Mouse (Mus musculus): Measurements from ENCODE around the gene Zbtb20.

Gene Zbtb20

DNA sequence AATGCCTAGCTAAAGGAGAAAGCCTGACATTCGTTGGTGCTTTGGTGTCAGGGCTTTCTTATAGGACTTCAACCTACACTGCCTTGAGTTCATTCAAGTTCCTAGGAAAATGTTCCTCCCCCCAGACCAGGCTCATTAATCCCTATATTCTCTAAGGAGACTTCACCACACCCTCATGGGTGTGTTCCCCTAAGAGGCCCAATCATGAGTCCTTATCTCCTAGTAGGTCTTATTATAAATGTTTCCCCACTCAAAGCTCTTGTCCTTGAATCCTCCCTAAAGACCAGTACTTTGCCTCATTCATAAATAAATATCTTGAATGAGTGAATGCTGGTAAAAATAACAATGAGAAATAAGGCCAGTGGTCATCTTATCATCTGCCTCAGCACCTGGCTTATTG is 772.0 kb downstream of the Zbtb20 start:
- no peak for DNase-seq (ENCODE audit: low read depth, low spot score)

GRCm38 (mm10) chr16:43650355-43651080 is 774.8 kb downstream of the Zbtb20 start:
- no peak for DNase-seq (ENCODE audit: low read depth, low spot score)

- DNase-seq (ENCODE audit: low read depth, low spot score) = no peak
These were observed 777.6 kb downstream of the Zbtb20 start for GRCm38 (mm10) chr16:43653288-43653687.

GRCm38 (mm10) chr16:43654269-43654668 is 778.6 kb downstream of the Zbtb20 start:
- no peak for DNase-seq (ENCODE audit: low read depth, low spot score)

- DNase-seq (ENCODE audit: low read depth, low spot score) = no peak
These were observed 779.6 kb downstream of the Zbtb20 start for GRCm38 (mm10) chr16:43655183-43655787.

DNA sequence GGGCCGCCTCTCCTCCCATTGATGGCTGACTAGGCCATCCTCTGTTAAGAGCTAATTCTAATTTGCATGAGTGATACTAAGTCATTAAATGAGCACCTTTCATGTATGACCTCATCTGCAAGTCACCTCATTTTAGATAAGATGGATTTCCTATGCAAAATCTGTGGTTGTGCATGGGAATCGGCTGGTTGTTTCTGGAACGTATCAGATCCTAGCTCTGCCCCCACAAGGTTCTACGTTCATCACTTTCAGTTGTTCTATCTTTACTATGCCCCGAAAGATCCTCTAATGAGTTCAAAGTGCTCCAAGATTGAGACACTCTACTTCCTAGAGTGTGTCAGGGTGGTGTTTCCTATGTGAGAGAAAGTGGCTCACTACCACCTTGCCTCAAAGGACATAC is 785.9 kb downstream of the Zbtb20 start:
- no peak for DNase-seq (ENCODE audit: low read depth, low spot score)

GRCm38 (mm10) chr16:43662124-43663004 is 786.7 kb downstream of the Zbtb20 start:
- DNase-seq (ENCODE audit: low read depth, low spot score) = no peak

- no peak for DNase-seq (ENCODE audit: low read depth, low spot score)
These were observed 788.4 kb downstream of the Zbtb20 start, which contains the start of gene Tigit for GRCm38 (mm10) chr16:43663978-43664579. Tigit (minus strand) TSS chr16:43664146.

GRCm38 (mm10) chr16:43664861-43665260 is 789.2 kb downstream of the Zbtb20 start:
- DNase-seq (ENCODE audit: low read depth, low spot score) = no peak

GRCm38 (mm10) chr16:43668294-43668693 is 792.6 kb downstream of the Zbtb20 start:
- DNase-seq (ENCODE audit: low read depth, low spot score) = no peak

- no peak for DNase-seq (ENCODE audit: low read depth, low spot score)
These were observed 796.3 kb downstream of the Zbtb20 start for GRCm38 (mm10) chr16:43671972-43672371.

GRCm38 (mm10) chr16:43672697-43673096 is 797.0 kb downstream of the Zbtb20 start:
- DNase-seq (ENCODE audit: low read depth, low spot score) = no peak

- DNase-seq (ENCODE audit: low read depth, low spot score) = no peak
These were observed 798.7 kb downstream of the Zbtb20 start for GRCm38 (mm10) chr16:43674400-43674799.

DNA sequence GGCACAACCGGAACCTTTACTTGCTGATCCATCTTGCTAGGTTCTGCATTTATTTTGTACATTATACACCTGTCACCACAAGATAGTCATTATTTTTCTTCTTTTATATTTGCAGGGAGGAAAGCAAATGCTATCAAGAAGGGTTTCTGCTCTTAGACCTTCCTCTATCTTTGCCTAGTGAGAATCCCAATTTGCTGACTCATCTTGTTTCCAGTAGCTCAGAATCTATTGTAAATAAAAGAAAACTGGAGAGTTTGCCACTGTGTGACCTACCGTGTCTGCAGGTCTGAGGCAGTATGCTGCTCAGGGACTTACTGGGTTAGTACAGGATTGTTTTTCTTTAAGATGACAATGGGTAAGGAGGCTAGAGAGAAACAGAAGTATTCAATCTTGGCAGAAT is 812.3 kb downstream of the Zbtb20 start:
- DNase-seq (ENCODE audit: low read depth, low spot score) = no peak

DNA sequence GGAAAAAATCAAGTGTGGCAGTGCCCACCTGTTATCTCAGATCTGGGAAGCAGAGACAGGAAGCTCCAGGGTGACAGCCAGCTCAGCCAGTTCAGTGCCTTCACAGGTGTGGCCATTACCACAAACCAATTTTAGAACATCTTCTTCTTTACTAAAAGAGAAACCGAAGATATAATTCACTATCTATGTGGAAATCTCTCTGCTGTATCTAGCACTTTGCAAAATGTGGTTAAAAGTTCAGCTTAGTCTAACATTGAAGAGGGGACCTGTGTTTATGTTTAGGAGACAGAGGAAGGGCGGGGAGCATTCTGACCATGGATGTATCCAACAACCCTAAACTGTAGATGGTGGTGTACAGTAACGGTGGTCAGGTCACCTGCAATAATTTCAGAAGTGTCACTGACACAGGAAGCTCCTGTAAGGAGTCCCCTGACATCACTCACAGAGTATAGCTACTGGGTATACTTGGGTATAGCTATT is 814.6 kb downstream of the Zbtb20 start:
- DNase-seq (ENCODE audit: low read depth, low spot score) = no peak

DNA sequence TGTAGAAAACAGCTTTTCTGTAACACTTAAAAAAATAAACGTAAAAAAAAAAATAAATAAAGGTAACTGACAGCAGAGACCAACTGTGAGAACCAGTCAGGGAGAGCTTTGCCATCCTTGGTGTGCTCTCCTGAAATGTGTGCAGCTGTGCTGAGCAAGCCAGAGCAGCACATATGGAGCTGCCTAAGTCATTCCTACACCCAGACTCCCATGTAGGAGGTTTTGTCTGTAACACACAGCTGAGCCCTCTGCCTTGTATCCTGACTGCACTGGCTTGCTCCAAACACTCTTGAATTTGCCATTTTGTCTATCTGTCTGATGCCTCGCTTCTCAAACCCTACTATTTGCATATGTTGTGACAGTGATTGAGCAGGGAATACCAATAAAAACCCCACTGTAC is 815.2 kb downstream of the Zbtb20 start:
- DNase-seq (ENCODE audit: low read depth, low spot score) = no peak

DNA sequence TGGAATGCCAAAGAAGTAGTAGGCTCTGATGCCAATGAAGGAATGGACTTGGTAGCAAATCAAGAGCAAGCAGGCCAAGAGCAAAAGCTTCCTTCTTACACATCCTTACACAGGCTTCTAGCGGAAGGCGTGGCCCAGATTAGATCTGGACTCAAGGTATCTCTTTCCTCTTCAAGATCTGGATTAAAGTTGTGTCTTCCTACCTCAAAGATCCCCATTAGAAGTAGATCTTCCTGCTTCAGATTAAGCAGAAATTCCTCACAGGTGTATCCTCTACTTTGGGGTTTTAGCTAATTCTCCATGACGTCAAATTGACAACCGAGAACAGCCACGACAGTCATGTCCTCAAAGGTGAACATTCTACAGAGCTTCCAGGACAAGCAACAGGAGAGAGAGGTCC is 816.1 kb downstream of the Zbtb20 start:
- DNase-seq (ENCODE audit: low read depth, low spot score) = no peak

All from c-Kit-negative CD71-positive TER-119-positive erythroid progenitor cells, embryonic 14.5 days (primary cell).